Mouse (Mus musculus) liver, embryonic 13.5 days (tissue): Measurements from ENCODE around the gene Kif20b. TPM values are rescaled to one million over a fixed set of nuclear protein-coding genes. Genes with fewer than 3 reads are reported as not detected.

Experiments
- ATAC-seq: fragments of 200-750 bp; cut with Nextera tagmentation; 2 replicates; pipeline ENCODE4 v1.8.0; 2017; ENCODE audit warnings: low read depth, mild to moderate bottlenecking, moderate number of reproducible peaks, moderate library complexity
- DNase-seq: peaks from one replicate; pipeline ENCODE4 v3.0.0; 2022
- H3K27ac ChIP-seq: fragments of 300-500 bp; sonication (generic); 2 replicates; pipeline ENCODE4 v1.5.1; 2015; ENCODE audit warnings: moderate library complexity, mild to moderate bottlenecking, inconsistent platforms
- H3K27me3 ChIP-seq: fragments of 300-500 bp; sonication (generic); 2 replicates; pipeline ENCODE4 v1.6.1; 2015; ENCODE audit warnings: mild to moderate bottlenecking, inconsistent platforms
- H3K36me3 ChIP-seq: fragments of 300-500 bp; sonication (generic); 2 replicates; pipeline ENCODE4 v1.6.1; 2015; ENCODE audit warnings: mild to moderate bottlenecking, inconsistent platforms
- H3K4me1 ChIP-seq: fragments of 300-500 bp; sonication (generic); replicated peaks from 2 replicates; pipeline ENCODE4 v1.6.1; 2015; ENCODE audit warnings: inconsistent platforms
- H3K4me2 ChIP-seq: fragments of 300-500 bp; sonication (generic); 2 replicates; pipeline ENCODE4 v1.6.1; 2015; ENCODE audit warnings: inconsistent platforms, mild to moderate bottlenecking, moderate library complexity
- H3K4me3 ChIP-seq: fragments of 300-500 bp; sonication (generic); replicated peaks from 2 replicates; pipeline ENCODE4 v1.5.1; 2015; ENCODE audit warnings: mild to moderate bottlenecking, inconsistent platforms
- H3K9ac ChIP-seq: fragments of 300-500 bp; sonication (generic); 2 replicates; pipeline ENCODE4 v1.6.1; 2015; ENCODE audit warnings: mild to moderate bottlenecking, inconsistent platforms
- H3K9me3 ChIP-seq: fragments of 300-500 bp; sonication (generic); replicated peaks from 2 replicates; pipeline ENCODE4 v1.6.1; 2016; ENCODE audit warnings: inconsistent platforms
- WGBS: fragments of 180-500 bp; shearing (Covaris S2); methylation state at CpG from one replicate; pipeline ENCODE4 v1.1.7; 2015; ENCODE audit not compliant: insufficient replicate concordance; 5-methylcytosine and 5-hydroxymethylcytosine counted together
- polyA plus RNA-seq: library from polyadenylated mRNA; unstranded; fragments of >200 nt; fragmentation: Nextera tagmentation; extraction: Ambion mirVana; gene quantifications from 2 replicates; pipeline ENCODE4 v1.2.1, GENCODE M21; 2015

Gene Kif20b
- polyA plus RNA-seq, 1 experiment from 2014 or later: 40.0 TPM

- Histone ChIP-seq H3K4me2 (peak overlapping the region; percentile 78), H3K36me3 (peaks cover 20% of the 10 kb centered on the region), H3K9me3 (no peaks in the 10 kb centered on the region), H3K4me3 (peak overlapping the region; percentile 87), H3K27me3 (no peaks in the 10 kb centered on the region), H3K9ac (peak overlapping the region; percentile 80), H3K4me1 (peaks cover 17% of the 10 kb centered on the region), H3K27ac (peak overlapping the region; percentile 85)
- DNase-seq: peak; percentile 21
- 14% methylated on average over 7 of the region's 7 CpGs for WGBS
- no peak for ATAC-seq
Measured at GRCm38 (mm10) chr19:34921253-34921651, 909 bp upstream of the Kif20b start.

- ATAC-seq (no peak), DNase-seq (no peak)
- H3K27me3 ChIP-seq: no peaks in the 10 kb centered on the region
- no peaks in the 10 kb centered on the region for H3K9me3 ChIP-seq
- H3K27ac ChIP-seq: peak overlapping the region; percentile 85
- peaks cover 31% of the 10 kb centered on the region for H3K36me3 ChIP-seq
- 0% methylated on average over 9 of the region's 9 CpGs for WGBS
- H3K9ac ChIP-seq: peak overlapping the region; percentile 80
- peak overlapping the region; percentile 78 for H3K4me2 ChIP-seq
- peak overlapping the region; percentile 87 for H3K4me3 ChIP-seq
- H3K4me1 ChIP-seq: peaks cover 17% of the 10 kb centered on the region
Measured at GRCm38 (mm10) chr19:34922603-34922963, 422 bp downstream of the Kif20b start.

GRCm38 (mm10) chr19:34947206-34947605 is 25.0 kb downstream of the Kif20b start:
- Histone ChIP-seq H3K9ac (no peak overlapping the region), H3K4me3 (no peak overlapping the region), H3K4me1 (no peaks in the 10 kb centered on the region), H3K9me3 (no peaks in the 10 kb centered on the region), H3K27ac (no peak overlapping the region), H3K4me2 (no peak overlapping the region), H3K36me3 (peaks cover 60% of the 10 kb centered on the region), H3K27me3 (no peaks in the 10 kb centered on the region)
- DNase-seq: no peak
- no peak for ATAC-seq
- 75% methylated on average over 1 of the region's 1 CpGs for WGBS

- Histone ChIP-seq H3K36me3 (peaks cover 74% of the 10 kb centered on the region), H3K4me3 (no peak overlapping the region), H3K4me1 (no peaks in the 10 kb centered on the region), H3K9ac (no peak overlapping the region), H3K9me3 (no peaks in the 10 kb centered on the region), H3K27ac (no peak overlapping the region), H3K27me3 (no peaks in the 10 kb centered on the region), H3K4me2 (no peak overlapping the region)
- no peak for DNase-seq
- 84% methylated on average over 11 of the region's 11 CpGs for WGBS
- ATAC-seq: no peak
Measured at GRCm38 (mm10) chr19:34953842-34954541, 31.8 kb downstream of the Kif20b start.

GRCm38 (mm10) chr19:34959369-34959768 is 37.2 kb downstream of the Kif20b start:
- Histone ChIP-seq H3K9ac (no peak overlapping the region), H3K4me3 (no peak overlapping the region), H3K4me2 (no peak overlapping the region), H3K27ac (no peak overlapping the region), H3K9me3 (no peaks in the 10 kb centered on the region), H3K36me3 (peaks cover 73% of the 10 kb centered on the region), H3K27me3 (no peaks in the 10 kb centered on the region), H3K4me1 (no peaks in the 10 kb centered on the region)
- 82% methylated on average over 11 of the region's 11 CpGs for WGBS
- ATAC-seq: no peak
- no peak for DNase-seq

- no peak overlapping the region for H3K4me3 ChIP-seq
- WGBS: 71% methylated on average over 2 of the region's 2 CpGs
- no peaks in the 10 kb centered on the region for H3K4me1 ChIP-seq
- H3K27me3 ChIP-seq: no peaks in the 10 kb centered on the region
- DNase-seq: no peak
- no peak overlapping the region for H3K9ac ChIP-seq
- no peaks in the 10 kb centered on the region for H3K36me3 ChIP-seq
- no peak overlapping the region for H3K27ac ChIP-seq
- H3K9me3 ChIP-seq: no peaks in the 10 kb centered on the region
- H3K4me2 ChIP-seq: no peak overlapping the region
- no peak for ATAC-seq
Measured at GRCm38 (mm10) chr19:34984742-34985141, 62.6 kb downstream of the Kif20b start.

GRCm38 (mm10) chr19:34990443-34990842 is 68.3 kb downstream of the Kif20b start:
- DNase-seq: no peak
- Histone ChIP-seq H3K27ac (no peak overlapping the region), H3K9ac (no peak overlapping the region), H3K9me3 (no peaks in the 10 kb centered on the region), H3K4me1 (no peaks in the 10 kb centered on the region), H3K36me3 (no peaks in the 10 kb centered on the region), H3K4me3 (no peak overlapping the region), H3K27me3 (no peaks in the 10 kb centered on the region), H3K4me2 (no peak overlapping the region)
- no peak for ATAC-seq
- WGBS: 48% methylated on average over 4 of the region's 4 CpGs

GRCm38 (mm10) chr19:34992969-34993527 is 70.9 kb downstream of the Kif20b start:
- no peak for ATAC-seq
- WGBS: 19% methylated on average over 1 of the region's 1 CpGs
- no peak overlapping the region for H3K4me2 ChIP-seq
- H3K36me3 ChIP-seq: no peaks in the 10 kb centered on the region
- H3K4me3 ChIP-seq: no peak overlapping the region
- H3K9me3 ChIP-seq: no peaks in the 10 kb centered on the region
- H3K9ac ChIP-seq: no peak overlapping the region
- H3K27me3 ChIP-seq: no peaks in the 10 kb centered on the region
- DNase-seq: no peak
- H3K4me1 ChIP-seq: no peaks in the 10 kb centered on the region
- H3K27ac ChIP-seq: no peak overlapping the region

GRCm38 (mm10) chr19:35015058-35015457 is 92.9 kb downstream of the Kif20b start:
- Histone ChIP-seq H3K27me3 (no peaks in the 10 kb centered on the region), H3K36me3 (no peaks in the 10 kb centered on the region), H3K9ac (no peak overlapping the region), H3K4me1 (no peaks in the 10 kb centered on the region), H3K27ac (no peak overlapping the region), H3K4me3 (no peak overlapping the region), H3K9me3 (no peaks in the 10 kb centered on the region), H3K4me2 (no peak overlapping the region)
- ATAC-seq (no peak), DNase-seq (no peak)
- WGBS: 51% methylated on average over 3 of the region's 3 CpGs

- DNase-seq (no peak), ATAC-seq (no peak)
- no peak overlapping the region for H3K9ac ChIP-seq
- no peak overlapping the region for H3K4me2 ChIP-seq
- H3K36me3 ChIP-seq: no peaks in the 10 kb centered on the region
- H3K27me3 ChIP-seq: no peaks in the 10 kb centered on the region
- H3K9me3 ChIP-seq: no peaks in the 10 kb centered on the region
- no peak overlapping the region for H3K27ac ChIP-seq
- H3K4me1 ChIP-seq: no peaks in the 10 kb centered on the region
- no peak overlapping the region for H3K4me3 ChIP-seq
- 54% methylated on average over 4 of the region's 4 CpGs for WGBS
Measured at GRCm38 (mm10) chr19:35017474-35018208, 95.5 kb downstream of the Kif20b start.

GRCm38 (mm10) chr19:35018209-35018581 is 96.0 kb downstream of the Kif20b start:
- Histone ChIP-seq H3K9me3 (no peaks in the 10 kb centered on the region), H3K9ac (no peak overlapping the region), H3K27ac (no peak overlapping the region), H3K4me1 (no peaks in the 10 kb centered on the region), H3K4me3 (no peak overlapping the region), H3K4me2 (no peak overlapping the region), H3K36me3 (no peaks in the 10 kb centered on the region), H3K27me3 (no peaks in the 10 kb centered on the region)
- ATAC-seq: no peak
- WGBS: 44% methylated on average over 4 of the region's 4 CpGs
- DNase-seq: no peak
